Mouse (Mus musculus): ENCODE measurements around the gene Nphp3. TPM values are rescaled to one million over a fixed set of nuclear protein-coding genes. Genes with fewer than 3 reads are reported as not detected.

Gene Nphp3
- polyA plus RNA-seq, 1 experiment from 2014 or later = 4.8 TPM

GRCm38 (mm10) chr9:104064571-104064970, 62.2 kb downstream of the Nphp3 start:
- Histone ChIP-seq H3K27me3 (replicated peaks) (no peaks in the 10 kb centered on the region), H3K9ac (no peak overlapping the region), H3K36me3 (peaks cover 17% of the 10 kb centered on the region), H3K27ac (replicated peaks) (no peak overlapping the region), H3K4me3 (no peak overlapping the region), H3K9me3 (no peaks in the 10 kb centered on the region), H3K4me1 (peaks cover 24% of the 10 kb centered on the region), H3K4me2 (no peak overlapping the region)
- no peak for ATAC-seq (ENCODE audit: extremely low read depth, insufficient number of reproducible peaks, low FRiP score, low TSS enrichment)
- WGBS = 21% methylated on average over 1 of the region's 1 CpGs

DNA sequence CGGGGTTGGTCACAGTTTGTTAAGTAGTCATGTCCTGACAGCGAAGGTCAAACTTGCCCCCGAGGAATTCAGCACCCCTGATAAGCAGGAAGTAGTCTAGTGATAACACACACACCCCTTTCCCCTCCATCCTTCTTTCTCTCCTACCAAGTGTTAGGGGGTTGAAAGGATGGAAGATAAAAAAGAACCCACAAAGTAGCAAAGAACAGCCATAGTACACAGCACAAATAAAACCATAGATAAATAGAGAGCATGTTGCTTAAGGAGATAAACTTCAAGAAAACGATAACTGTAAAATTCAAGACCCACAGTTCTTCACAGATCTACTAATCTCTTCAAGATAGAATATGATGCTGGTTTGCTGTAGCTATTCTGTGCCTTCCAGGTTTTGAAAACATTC, 67.9 kb downstream of the Nphp3 start:
- Histone ChIP-seq H3K4me2 (no peak overlapping the region), H3K27ac (replicated peaks) (no peak overlapping the region), H3K27me3 (replicated peaks) (no peaks in the 10 kb centered on the region), H3K9me3 (no peaks in the 10 kb centered on the region), H3K4me3 (no peak overlapping the region), H3K9ac (no peak overlapping the region), H3K4me1 (no peaks in the 10 kb centered on the region), H3K36me3 (no peaks in the 10 kb centered on the region)
- 34% methylated on average over 4 of the region's 4 CpGs for WGBS
- no peak for ATAC-seq (ENCODE audit: extremely low read depth, insufficient number of reproducible peaks, low FRiP score, low TSS enrichment)

- no peak overlapping the region for H3K4me2 ChIP-seq
- no peak overlapping the region for H3K4me3 ChIP-seq
- no peaks in the 10 kb centered on the region for H3K27me3 ChIP-seq (replicated peaks)
- no peak for ATAC-seq (ENCODE audit: extremely low read depth, insufficient number of reproducible peaks, low FRiP score, low TSS enrichment)
- no peaks in the 10 kb centered on the region for H3K4me1 ChIP-seq
- H3K9me3 ChIP-seq = no peaks in the 10 kb centered on the region
- H3K36me3 ChIP-seq = no peaks in the 10 kb centered on the region
- 64% methylated on average over 8 of the region's 8 CpGs for WGBS
- H3K9ac ChIP-seq = no peak overlapping the region
- H3K27ac ChIP-seq (replicated peaks) = no peak overlapping the region
Measured at GRCm38 (mm10) chr9:104070863-104071604, 68.7 kb downstream of the Nphp3 start.

DNA sequence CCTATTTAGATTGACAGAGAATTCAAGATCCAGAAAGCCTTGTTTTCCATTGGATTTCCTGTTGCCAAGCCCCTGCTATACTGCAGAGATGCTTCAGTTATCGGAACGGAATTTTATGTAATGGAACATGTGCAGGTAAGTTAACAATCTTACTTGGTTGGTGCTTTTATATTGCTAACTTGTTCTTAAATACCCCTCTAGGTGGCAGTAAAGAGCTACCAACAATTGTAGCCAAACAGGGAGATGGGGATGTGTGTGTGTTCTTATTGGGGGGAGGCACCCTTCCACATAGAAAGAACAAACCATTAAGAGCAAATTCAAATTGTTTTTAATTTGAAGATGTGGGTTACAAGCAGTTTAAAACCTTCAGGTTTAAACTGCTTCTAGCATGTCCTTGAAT, 73.5 kb downstream of the Nphp3 start:
- 65% methylated on average over 2 of the region's 2 CpGs for WGBS
- Histone ChIP-seq H3K9ac (no peak overlapping the region), H3K9me3 (no peaks in the 10 kb centered on the region), H3K4me2 (no peak overlapping the region), H3K36me3 (no peaks in the 10 kb centered on the region), H3K4me1 (no peaks in the 10 kb centered on the region), H3K4me3 (no peak overlapping the region), H3K27me3 (replicated peaks) (no peaks in the 10 kb centered on the region), H3K27ac (replicated peaks) (no peak overlapping the region)
- ATAC-seq (ENCODE audit: extremely low read depth, insufficient number of reproducible peaks, low FRiP score, low TSS enrichment) = no peak

DNA sequence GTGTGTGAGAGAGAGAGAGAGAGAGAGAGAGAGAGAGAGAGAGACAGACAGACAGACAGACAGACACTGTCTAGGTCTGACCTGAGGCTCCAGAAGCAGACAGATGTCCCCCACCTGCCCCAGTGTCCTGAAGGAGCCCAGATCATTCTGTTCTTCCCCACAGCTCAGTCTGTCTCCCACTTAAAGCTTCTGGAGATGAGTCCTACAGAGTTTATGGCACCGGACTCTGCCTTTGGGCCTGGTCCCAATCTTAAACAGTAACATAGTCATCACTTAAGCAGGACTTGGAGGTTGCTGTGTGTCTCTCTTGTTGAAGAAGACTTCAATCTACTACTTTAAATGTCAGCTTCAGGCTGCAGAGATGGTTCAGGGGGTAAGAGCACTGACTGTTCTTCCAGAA, 76.4 kb downstream of the Nphp3 start:
- no peak for ATAC-seq (ENCODE audit: extremely low read depth, insufficient number of reproducible peaks, low FRiP score, low TSS enrichment)
- Histone ChIP-seq H3K4me3 (no peak overlapping the region), H3K4me2 (no peak overlapping the region), H3K27ac (replicated peaks) (no peak overlapping the region), H3K9me3 (no peaks in the 10 kb centered on the region), H3K27me3 (replicated peaks) (no peaks in the 10 kb centered on the region), H3K36me3 (peaks cover 16% of the 10 kb centered on the region; the same call in 1 of the 2 replicates), H3K4me1 (no peaks in the 10 kb centered on the region), H3K9ac (no peak overlapping the region)
- WGBS = 88% methylated on average over 1 of the region's 1 CpGs

GRCm38 (mm10) chr9:104079379-104079778, 77.0 kb downstream of the Nphp3 start:
- ATAC-seq (ENCODE audit: extremely low read depth, insufficient number of reproducible peaks, low FRiP score, low TSS enrichment) = no peak
- no peak overlapping the region for H3K4me2 ChIP-seq
- no peak overlapping the region for H3K27ac ChIP-seq (replicated peaks)
- H3K4me1 ChIP-seq = no peaks in the 10 kb centered on the region
- 49% methylated on average over 5 of the region's 5 CpGs for WGBS
- H3K36me3 ChIP-seq = peaks cover 22% of the 10 kb centered on the region
- H3K4me3 ChIP-seq = no peak overlapping the region
- H3K9ac ChIP-seq = no peak overlapping the region
- H3K27me3 ChIP-seq (replicated peaks) = no peaks in the 10 kb centered on the region
- no peaks in the 10 kb centered on the region for H3K9me3 ChIP-seq

- no peak overlapping the region for H3K4me2 ChIP-seq
- ATAC-seq (ENCODE audit: extremely low read depth, insufficient number of reproducible peaks, low FRiP score, low TSS enrichment) = no peak
- H3K9ac ChIP-seq = no peak overlapping the region
- H3K27me3 ChIP-seq (replicated peaks) = no peaks in the 10 kb centered on the region
- H3K4me1 ChIP-seq = no peaks in the 10 kb centered on the region
- no peak overlapping the region for H3K27ac ChIP-seq (replicated peaks)
- H3K36me3 ChIP-seq = peaks cover 26% of the 10 kb centered on the region
- no peak overlapping the region for H3K4me3 ChIP-seq
- 65% methylated on average over 3 of the region's 3 CpGs for WGBS
- no peaks in the 10 kb centered on the region for H3K9me3 ChIP-seq
Measured at GRCm38 (mm10) chr9:104080038-104080437, 77.7 kb downstream of the Nphp3 start.

DNA sequence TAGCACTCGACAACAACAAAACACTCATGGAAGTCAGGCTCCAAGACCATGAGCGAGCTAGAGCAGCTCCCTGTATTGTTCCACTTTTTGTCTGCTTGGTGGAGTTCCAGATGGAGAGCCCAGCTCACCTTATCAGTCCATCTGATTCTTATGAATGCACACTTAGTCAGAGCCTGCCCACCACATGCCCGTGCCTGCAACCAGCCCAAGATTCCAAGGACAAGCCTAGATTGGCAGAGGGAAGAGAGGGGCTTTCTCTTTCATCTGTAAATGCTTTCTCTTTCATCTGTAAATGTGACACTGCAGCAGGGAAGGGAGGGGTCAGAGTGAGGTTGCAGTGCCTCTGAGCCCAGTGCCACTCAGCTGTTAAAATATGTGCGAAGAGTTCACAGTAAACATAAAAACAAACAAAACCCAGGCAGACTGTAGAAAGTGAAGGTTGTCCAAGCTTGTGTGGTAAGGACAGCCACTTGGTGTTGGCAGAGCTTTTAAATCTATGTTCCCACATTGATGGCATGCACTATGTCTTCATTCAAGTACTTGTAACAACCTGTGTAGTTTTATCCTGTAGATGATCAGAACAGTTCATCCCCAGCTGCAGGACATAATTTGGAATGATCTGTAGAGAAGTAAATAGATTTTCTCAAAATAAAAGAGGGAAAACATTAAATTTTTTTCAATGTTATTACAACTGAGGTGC, 83.5 kb downstream of the Nphp3 start:
- 62% methylated on average over 4 of the region's 4 CpGs for whole genome bisulfite sequencing

GRCm38 (mm10) chr9:104088555-104088954, 86.2 kb downstream of the Nphp3 start:
- H3K27ac ChIP-seq (replicated peaks) = peak overlapping the region; percentile 76
- no peak for ATAC-seq (ENCODE audit: extremely low read depth, insufficient number of reproducible peaks, low FRiP score, low TSS enrichment)
- no peak overlapping the region for H3K4me3 ChIP-seq
- no peaks in the 10 kb centered on the region for H3K27me3 ChIP-seq (replicated peaks)
- H3K9me3 ChIP-seq = no peaks in the 10 kb centered on the region
- H3K4me2 ChIP-seq = no peak overlapping the region
- H3K4me1 ChIP-seq = 0 out of 2 replicates have a peak, but pooled peaks cover 3% of the 10 kb centered on the region
- 58% methylated on average over 8 of the region's 8 CpGs for WGBS
- peaks cover 28% of the 10 kb centered on the region for H3K36me3 ChIP-seq
- H3K9ac ChIP-seq = no peak overlapping the region

More for the DNA sequence above, 83.5 kb downstream of the Nphp3 start:
- H3K27me3 ChIP-seq (replicated peaks) = no peaks in the 10 kb centered on the region
- no peak overlapping the region for H3K4me2 ChIP-seq
- no peak overlapping the region for H3K27ac ChIP-seq (replicated peaks)
- H3K4me1 ChIP-seq = 0 out of 2 replicates have a peak, but pooled peaks cover 3% of the 10 kb centered on the region
- no peaks in the 10 kb centered on the region for H3K9me3 ChIP-seq
- no peak overlapping the region for H3K4me3 ChIP-seq
- ATAC-seq (ENCODE audit: extremely low read depth, insufficient number of reproducible peaks, low FRiP score, low TSS enrichment) = no peak
- peaks cover 39% of the 10 kb centered on the region for H3K36me3 ChIP-seq
- no peak overlapping the region for H3K9ac ChIP-seq

DNA sequence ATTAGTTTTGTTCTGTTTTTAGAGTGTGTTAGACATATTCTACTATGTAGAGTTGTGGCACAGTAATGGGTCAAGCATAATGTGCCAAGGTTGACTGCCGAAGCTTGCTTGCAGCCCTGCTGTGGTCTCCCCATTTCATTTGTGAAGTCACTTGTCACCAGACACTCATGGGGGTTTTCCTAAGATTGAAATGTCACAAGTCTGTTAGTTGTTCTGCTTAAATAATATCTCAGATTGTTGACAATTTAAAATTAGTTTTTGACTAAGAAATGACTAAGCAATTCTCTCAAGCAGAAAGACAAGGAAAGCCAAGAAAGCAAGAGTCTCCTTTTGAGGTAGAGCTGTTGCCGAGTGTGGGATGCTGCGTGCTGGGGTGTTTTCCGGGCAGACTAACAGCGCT, 90.6 kb downstream of the Nphp3 start:
- no peak for ATAC-seq (ENCODE audit: extremely low read depth, insufficient number of reproducible peaks, low FRiP score, low TSS enrichment)
- H3K4me2 ChIP-seq = no peak overlapping the region
- WGBS = 85% methylated on average over 5 of the region's 5 CpGs

More for the DNA sequence above, 90.6 kb downstream of the Nphp3 start:
- H3K36me3 ChIP-seq = peaks cover 11% of the 10 kb centered on the region; the same call in 1 of the 2 replicates
- no peak overlapping the region for H3K27ac ChIP-seq (replicated peaks)
- H3K27me3 ChIP-seq (replicated peaks) = no peaks in the 10 kb centered on the region
- no peaks in the 10 kb centered on the region for H3K9me3 ChIP-seq
- 0 out of 2 replicates have a peak, but pooled peaks cover 3% of the 10 kb centered on the region for H3K4me1 ChIP-seq
- no peak overlapping the region for H3K4me3 ChIP-seq
- H3K9ac ChIP-seq = no peak overlapping the region

All from heart, embryonic 13.5 days (tissue).